Mouse (Mus musculus) erythroblast, embryonic 14.5 days (primary cell): Measurements from ENCODE around the gene Atp5k. TPM values are rescaled to one million over a fixed set of nuclear protein-coding genes. Genes with fewer than 3 reads are reported as not detected.

Source experiments
- H3K27me3 ChIP-seq: 2 replicates; pipeline ENCODE4 v1.6.1; 2012; ENCODE audit warnings: inconsistent platforms; ENCODE audit not compliant: control insufficient read depth
- H3K36me3 ChIP-seq: 2 replicates; pipeline ENCODE4 v1.6.1; 2012; ENCODE audit warnings: mild to moderate bottlenecking, inconsistent platforms; ENCODE audit not compliant: control insufficient read depth
- H3K4me1 ChIP-seq: 2 replicates; pipeline ENCODE4 v1.6.1; 2012; ENCODE audit warnings: inconsistent platforms; ENCODE audit not compliant: control insufficient read depth
- H3K4me3 ChIP-seq: replicated peaks from 2 replicates; pipeline ENCODE3; 2012; ENCODE audit warnings: moderate library complexity, mild to moderate bottlenecking, inconsistent platforms
- H3K9me3 ChIP-seq: 2 replicates; pipeline ENCODE4 v1.6.1; 2012; ENCODE audit warnings: low read length, inconsistent platforms, mixed read lengths; ENCODE audit not compliant: control insufficient read depth
- GATA1 ChIP-seq: IDR thresholded peaks from 2 replicates; pipeline ENCODE4 v1.6.1; 2012; ENCODE audit warnings: low read length, inconsistent platforms, mixed read lengths
- TAL1 ChIP-seq: IDR thresholded peaks from 3 replicates; pipeline ENCODE4 v1.6.1; 2012; ENCODE audit warnings: low read length, inconsistent platforms, mixed read lengths
- polyA plus RNA-seq: library from polyadenylated mRNA; stranded (reverse); fragments of >175 nt; gene quantifications from 2 replicates; pipeline ENCODE4 v1.2.3, GENCODE M21; 2012

The Atp5k gene
- polyA plus RNA-seq, 1 experiment, result 22.6 TPM

DNA sequence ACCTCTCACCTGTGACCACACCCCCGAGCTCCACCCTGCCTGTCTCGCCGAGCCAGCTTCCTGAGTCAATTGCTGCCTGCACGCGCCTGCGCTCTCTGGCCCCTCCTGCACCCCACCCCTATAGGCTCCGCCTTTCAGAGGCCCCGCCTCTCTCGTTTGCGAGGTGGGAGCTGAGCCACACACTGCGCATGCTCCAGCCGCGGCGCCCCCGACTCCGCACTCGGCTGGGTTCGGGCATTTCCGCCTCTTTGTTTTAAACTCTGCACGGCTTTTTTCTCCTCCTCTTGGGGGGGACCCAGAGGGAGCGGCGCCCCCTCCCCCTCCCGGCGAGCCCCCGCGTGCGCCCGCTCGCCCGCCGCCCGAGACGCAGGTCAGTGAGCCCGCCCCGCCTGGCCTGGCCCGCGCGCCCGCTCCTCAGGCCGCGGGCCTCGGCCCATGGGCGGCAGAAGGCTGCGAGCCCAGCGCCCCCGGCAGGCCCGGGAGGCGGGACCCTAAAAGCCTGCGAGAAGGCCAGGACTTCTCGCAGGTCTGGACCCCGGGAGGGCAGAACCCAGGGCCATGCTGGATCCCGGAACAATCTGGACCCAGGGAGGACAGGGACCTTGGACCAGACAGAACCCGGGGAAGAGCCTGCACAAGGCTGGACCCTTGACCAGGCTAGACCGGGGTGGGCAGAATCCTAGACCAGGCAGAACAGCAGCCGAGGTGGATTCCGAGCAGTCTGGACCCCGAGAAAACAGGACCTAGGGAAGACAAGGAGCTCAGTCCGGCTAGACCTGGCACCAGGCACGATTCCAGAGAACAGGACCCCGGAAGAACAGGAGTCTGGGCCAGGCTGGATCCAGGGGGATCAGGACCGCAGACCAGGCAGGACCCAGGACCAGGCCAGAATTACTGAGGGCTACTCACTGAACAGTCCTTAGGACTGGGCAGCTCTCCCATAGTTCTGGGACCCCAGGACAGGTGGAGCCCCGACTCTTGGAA lies 27.1 kb upstream of the Atp5k start, which contains the start of gene Pcgf3:
Gene Pcgf3 (plus strand): TSS at position 151 of the 984 bp plus-strand sequence.
- peaks cover 18% of the 10 kb centered on the region for H3K27me3 ChIP-seq
- TF ChIP-seq GATA1 (no peak), TAL1 (no peak)
- H3K4me3 ChIP-seq, result peak within 1 kb of the TSS; percentile 93
- H3K9me3 ChIP-seq, result no peaks in the 10 kb centered on the region
- peaks cover 12% of the 10 kb centered on the region for H3K36me3 ChIP-seq
- peaks cover 68% of the 10 kb centered on the region for H3K4me1 ChIP-seq

DNA sequence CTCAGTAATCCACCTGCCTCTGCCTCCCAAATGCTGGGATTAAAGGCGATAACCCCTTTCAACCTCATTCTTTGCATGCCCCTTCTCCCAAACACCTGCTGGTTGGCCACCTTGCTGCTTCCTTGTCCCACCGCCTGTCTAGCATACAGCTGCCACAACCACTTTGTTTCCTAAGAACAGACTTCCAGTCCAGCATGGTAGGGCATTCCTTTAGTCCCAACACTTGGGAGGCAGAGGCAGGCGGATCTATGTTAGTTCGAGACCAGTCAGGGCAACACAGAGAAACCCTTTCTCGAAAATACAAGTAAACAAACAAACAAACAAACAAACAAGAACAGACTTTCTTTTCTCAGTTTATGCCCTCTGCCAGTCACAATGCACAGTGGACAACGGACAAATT lies 26.2 kb upstream of the Atp5k start:
- Histone ChIP-seq H3K4me1 (peaks cover 58% of the 10 kb centered on the region), H3K9me3 (no peaks in the 10 kb centered on the region), H3K4me3 (peak overlapping the region; percentile 93), H3K27me3 (peaks cover 18% of the 10 kb centered on the region), H3K36me3 (peaks cover 5% of the 10 kb centered on the region)
- no peak for TF ChIP-seq TAL1
- no peak for TF ChIP-seq GATA1

DNA sequence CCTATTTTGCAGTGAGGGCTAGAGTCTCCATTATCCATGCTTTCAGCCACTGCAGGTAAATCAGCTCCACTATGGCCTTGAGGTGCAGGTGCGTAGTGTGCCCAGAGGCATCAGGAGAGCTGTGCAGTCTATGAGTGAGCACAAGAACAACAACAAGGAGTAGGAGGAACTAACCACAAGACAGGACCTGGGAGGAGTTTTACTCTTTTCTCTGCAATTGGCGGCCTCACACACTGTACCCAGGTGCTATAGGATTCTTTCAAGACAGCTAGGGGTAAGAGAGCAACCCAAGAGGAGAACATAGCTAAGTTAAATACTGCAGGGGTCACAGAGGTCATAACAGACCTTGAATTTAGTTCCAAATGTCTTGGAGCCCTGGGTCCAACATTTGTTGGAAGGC lies 24.5 kb upstream of the Atp5k start:
- H3K4me3 ChIP-seq, result no peak overlapping the region
- peaks cover 43% of the 10 kb centered on the region for H3K4me1 ChIP-seq
- no peaks in the 10 kb centered on the region for H3K9me3 ChIP-seq
- peaks cover 5% of the 10 kb centered on the region for H3K36me3 ChIP-seq
- peaks cover 20% of the 10 kb centered on the region for H3K27me3 ChIP-seq
- TF ChIP-seq GATA1 (no peak), TAL1 (no peak)

DNA sequence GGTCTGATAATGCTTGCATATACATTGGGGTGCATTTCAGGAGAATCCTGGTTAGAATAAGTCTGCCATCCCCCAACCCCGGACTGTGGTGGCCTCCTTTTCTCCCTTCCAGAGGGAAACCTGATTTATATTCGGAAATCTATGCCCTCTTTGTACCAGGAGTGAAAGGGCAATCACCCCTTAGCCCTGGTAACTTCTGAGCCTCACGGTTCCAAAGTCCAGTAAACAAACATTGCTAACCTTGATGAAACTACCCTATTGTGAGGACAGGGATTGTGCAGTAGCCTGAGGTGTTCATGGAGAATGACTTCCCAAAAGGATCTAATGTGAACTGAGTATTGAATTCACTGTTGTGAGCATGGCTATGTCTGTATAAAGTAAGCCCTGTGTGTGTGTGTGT lies 19.8 kb upstream of the Atp5k start:
- Histone ChIP-seq H3K36me3 (no peaks in the 10 kb centered on the region), H3K27me3 (peaks cover 16% of the 10 kb centered on the region), H3K4me3 (no peak overlapping the region), H3K4me1 (peaks cover 25% of the 10 kb centered on the region), H3K9me3 (no peaks in the 10 kb centered on the region)
- no peak for TF ChIP-seq GATA1
- TF ChIP-seq TAL1, result no peak

DNA sequence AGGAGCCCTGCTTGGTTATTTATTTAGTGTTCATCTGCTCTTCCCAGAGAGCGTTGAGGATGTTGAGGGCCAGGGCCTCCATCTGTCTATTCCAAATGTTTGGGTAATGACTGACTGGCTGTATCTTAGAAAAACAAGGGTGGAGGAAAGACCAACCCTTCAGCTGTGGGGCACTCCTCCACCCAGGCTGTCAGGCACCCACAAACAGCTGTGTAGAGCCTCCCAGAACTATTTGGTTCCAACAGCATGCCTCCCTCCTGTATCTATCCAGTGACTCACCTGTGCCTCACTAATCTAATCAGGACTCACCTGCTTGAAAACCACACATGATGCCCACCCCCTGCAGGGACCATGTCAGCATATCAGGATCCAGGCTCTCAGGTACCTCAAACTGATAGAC lies 18.2 kb upstream of the Atp5k start:
- H3K4me3 ChIP-seq, result no peak overlapping the region
- peaks cover 8% of the 10 kb centered on the region for H3K27me3 ChIP-seq
- H3K4me1 ChIP-seq, result peaks cover 32% of the 10 kb centered on the region
- TF ChIP-seq GATA1 (no peak), TAL1 (no peak)
- no peaks in the 10 kb centered on the region for H3K9me3 ChIP-seq
- no peaks in the 10 kb centered on the region for H3K36me3 ChIP-seq

DNA sequence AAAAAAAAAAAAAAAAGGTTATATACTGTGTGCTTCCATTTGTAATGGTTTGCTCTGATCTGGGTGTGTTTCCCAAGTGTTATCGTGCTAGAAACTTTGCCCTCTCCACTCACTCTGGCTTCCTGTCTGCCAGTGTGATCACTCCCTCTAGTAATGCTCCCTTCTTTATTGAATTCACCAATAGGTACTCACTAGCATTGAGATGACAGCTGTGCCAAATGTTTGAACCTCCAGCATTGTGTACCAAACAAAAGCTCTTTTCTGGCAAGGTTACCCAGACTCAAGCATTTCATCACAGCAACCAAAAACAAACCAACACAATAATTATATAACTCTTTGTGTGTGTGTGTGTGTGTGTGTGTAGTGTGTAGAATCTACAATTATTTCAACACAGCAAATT lies 17.4 kb upstream of the Atp5k start:
- no peaks in the 10 kb centered on the region for H3K9me3 ChIP-seq
- peaks cover 8% of the 10 kb centered on the region for H3K27me3 ChIP-seq
- H3K4me1 ChIP-seq, result peaks cover 41% of the 10 kb centered on the region
- H3K4me3 ChIP-seq, result no peak overlapping the region
- TF ChIP-seq TAL1, result no peak
- no peak for TF ChIP-seq GATA1
- H3K36me3 ChIP-seq, result no peaks in the 10 kb centered on the region

DNA sequence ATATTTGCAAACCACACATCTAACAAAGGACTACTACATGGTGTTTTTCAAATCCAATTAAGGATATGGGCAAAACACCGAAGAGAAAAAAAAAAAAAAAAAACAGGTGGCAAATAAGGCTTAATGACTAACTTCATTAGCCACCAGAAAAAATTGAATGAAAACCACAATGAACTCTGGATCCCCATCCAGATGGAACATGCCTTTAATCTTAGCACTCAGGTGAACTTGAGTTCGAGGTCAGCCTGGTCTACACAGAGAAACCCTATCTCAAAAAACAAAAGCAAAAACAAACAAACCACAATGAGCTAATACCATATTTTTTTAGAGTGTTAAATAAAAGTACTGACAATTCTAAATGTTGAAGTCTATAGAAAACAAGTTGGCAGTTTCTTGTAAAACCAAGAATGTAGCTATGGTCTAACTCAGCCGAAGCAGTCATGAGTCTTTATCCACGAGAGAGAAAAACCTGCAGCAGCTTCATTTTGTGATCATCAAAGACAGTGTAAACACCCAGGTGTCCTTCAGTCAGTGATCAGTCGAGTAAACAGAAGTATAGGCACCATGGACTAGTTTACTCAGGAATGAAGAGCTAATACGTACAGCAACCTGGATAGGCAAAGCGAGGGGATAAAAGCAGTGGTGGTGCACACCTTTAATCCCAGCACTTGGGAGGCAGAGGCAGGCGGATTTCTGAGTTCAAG lies 16.7 kb upstream of the Atp5k start:
- Histone ChIP-seq H3K4me3 (no peak overlapping the region), H3K4me1 (peaks cover 45% of the 10 kb centered on the region), H3K36me3 (no peaks in the 10 kb centered on the region), H3K9me3 (no peaks in the 10 kb centered on the region), H3K27me3 (peaks cover 8% of the 10 kb centered on the region)
- no peak for TF ChIP-seq GATA1

DNA sequence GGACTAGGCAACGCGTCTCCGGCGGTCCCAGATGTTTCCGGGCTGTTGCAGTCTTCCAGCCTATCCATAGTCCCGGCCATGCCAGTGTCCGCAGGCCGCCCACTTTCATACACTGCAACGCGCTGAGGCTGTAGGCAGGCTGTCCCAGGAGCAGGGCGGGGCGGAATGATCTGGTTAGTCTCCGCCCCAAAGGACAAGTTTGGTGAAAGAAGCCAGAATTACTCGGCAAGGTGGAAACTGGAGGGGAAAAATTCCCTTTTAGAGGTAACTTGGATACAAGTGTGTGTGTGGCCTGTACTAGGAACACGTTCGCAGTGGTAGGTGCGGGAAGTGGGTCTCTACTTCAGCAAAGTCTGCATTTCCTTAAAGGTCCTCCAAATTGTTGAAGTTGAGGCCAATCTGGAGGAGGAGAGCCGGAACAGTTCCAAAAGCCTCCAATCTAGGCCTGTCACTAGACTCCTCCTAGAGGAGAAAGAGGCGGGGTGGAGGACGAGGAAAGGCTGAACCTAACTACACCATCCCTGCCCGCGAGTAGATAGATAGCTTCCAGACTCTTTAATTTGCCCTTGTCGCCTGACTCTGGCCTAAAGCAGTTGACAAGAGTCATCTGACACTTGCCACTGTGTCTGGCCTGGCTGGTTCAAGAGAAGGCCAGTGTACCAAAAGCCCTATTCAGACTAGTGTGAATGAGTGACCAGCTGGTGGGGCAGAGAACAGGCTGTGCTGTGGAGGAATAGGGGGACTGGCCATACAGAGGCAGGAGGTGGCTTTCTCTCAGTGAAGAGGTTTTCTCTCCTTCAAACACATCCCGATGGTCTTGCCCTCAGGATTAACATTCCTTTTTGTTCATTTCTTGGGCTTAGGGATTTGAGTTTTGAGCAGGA lies 14.8 kb upstream of the Atp5k start, which contains the start of gene Mfsd7a:
Gene Mfsd7a (minus strand): TSS at position 107 of the 884 bp plus-strand sequence.
- Histone ChIP-seq H3K4me3 (peak within 1 kb of the TSS; percentile 60), H3K27me3 (peaks cover 6% of the 10 kb centered on the region), H3K36me3 (no peaks in the 10 kb centered on the region), H3K9me3 (no peaks in the 10 kb centered on the region), H3K4me1 (peaks cover 47% of the 10 kb centered on the region)
- no peak for TF ChIP-seq GATA1
- TF ChIP-seq TAL1, result no peak

DNA sequence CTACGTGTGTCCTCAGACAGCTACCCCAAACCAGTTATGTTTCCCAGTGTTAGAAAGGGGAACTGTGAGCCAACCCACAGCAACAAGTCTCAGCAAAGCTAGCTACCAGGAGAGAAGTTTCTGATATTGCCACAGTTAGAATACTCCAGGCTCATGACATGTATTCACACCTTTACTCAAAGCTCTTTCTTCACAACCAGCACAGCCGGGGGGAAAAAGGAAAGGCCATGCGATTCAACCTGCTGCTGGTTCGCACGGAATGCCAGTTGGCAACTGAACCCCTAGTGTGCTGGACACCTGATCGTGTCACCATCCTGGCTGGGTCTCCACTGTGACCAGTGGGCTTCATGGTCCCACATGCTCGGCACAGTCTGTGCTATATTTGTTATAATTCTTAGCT lies 13.6 kb upstream of the Atp5k start:
- Histone ChIP-seq H3K27me3 (peaks cover 6% of the 10 kb centered on the region), H3K4me1 (peaks cover 46% of the 10 kb centered on the region), H3K4me3 (no peak overlapping the region), H3K36me3 (no peaks in the 10 kb centered on the region), H3K9me3 (no peaks in the 10 kb centered on the region)
- TF ChIP-seq GATA1 (no peak), TAL1 (no peak)
